Mouse (Mus musculus): Measurements from ENCODE around the gene Phtf2. TPM values are rescaled to one million over a fixed set of nuclear protein-coding genes. Genes with fewer than 3 reads are reported as not detected.
"Not testable (repeated sequence)": the region's sequence is repeated elsewhere in the genome, so short reads cannot be mapped to it uniquely, and the experiment has no call there.

Gene Phtf2
- polyA plus RNA-seq, 1 experiment from 2014 or later: 16.0 TPM

DNA sequence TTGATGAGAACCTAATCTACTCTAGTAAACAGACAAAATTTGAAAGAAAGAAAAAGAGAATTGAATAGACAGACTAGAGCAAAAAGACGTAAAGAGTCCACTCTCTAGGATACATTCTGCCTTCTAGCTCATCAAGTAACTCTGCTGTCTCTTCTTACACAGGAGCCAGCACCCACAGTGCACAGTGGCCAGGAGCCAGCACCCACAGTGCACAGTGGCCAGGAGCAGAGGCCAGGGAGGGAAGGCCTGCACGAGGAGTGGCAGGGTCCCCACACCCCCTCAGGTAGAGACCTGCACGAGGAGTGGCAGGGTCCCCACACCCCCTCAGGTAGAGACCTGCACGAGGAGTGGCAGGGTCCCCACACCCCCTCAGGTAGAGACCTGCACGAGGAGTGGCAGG is 95.5 kb downstream of the Phtf2 start:
- H3K27me3 ChIP-seq (ENCODE audit: insufficient read depth, poor library complexity, severe bottlenecking); H3K4me1 ChIP-seq (replicated peaks); H3K4me3 ChIP-seq; H3K27ac ChIP-seq; DNase-seq (ENCODE audit: low spot score); H3K9me3 ChIP-seq: not testable (repeated sequence)
- 97% methylated on average over 3 of the region's 5 CpGs for WGBS
- peaks cover 29% of the 10 kb centered on the region for H3K36me3 ChIP-seq

GRCm38 (mm10) chr5:20781116-20781515 is 100.8 kb downstream of the Phtf2 start:
- no peak for DNase-seq (ENCODE audit: low spot score)
- Histone ChIP-seq H3K4me3 (no peak overlapping the region), H3K27me3 (ENCODE audit: insufficient read depth, poor library complexity, severe bottlenecking) (no peaks in the 10 kb centered on the region), H3K27ac (no peak overlapping the region), H3K9me3 (no peaks in the 10 kb centered on the region), H3K4me1 (replicated peaks) (no peaks in the 10 kb centered on the region), H3K36me3 (peaks cover 17% of the 10 kb centered on the region)
- WGBS: 97% methylated on average over 1 of the region's 1 CpGs

- Histone ChIP-seq H3K27me3 (ENCODE audit: insufficient read depth, poor library complexity, severe bottlenecking) (no peaks in the 10 kb centered on the region), H3K27ac (no peak overlapping the region), H3K36me3 (peaks cover 17% of the 10 kb centered on the region), H3K9me3 (no peaks in the 10 kb centered on the region), H3K4me1 (replicated peaks) (no peaks in the 10 kb centered on the region), H3K4me3 (no peak overlapping the region)
- WGBS: 73% methylated on average over 2 of the region's 2 CpGs
- no peak for DNase-seq (ENCODE audit: low spot score)
Observed at GRCm38 (mm10) chr5:20779191-20779590, 102.7 kb downstream of the Phtf2 start.

DNA sequence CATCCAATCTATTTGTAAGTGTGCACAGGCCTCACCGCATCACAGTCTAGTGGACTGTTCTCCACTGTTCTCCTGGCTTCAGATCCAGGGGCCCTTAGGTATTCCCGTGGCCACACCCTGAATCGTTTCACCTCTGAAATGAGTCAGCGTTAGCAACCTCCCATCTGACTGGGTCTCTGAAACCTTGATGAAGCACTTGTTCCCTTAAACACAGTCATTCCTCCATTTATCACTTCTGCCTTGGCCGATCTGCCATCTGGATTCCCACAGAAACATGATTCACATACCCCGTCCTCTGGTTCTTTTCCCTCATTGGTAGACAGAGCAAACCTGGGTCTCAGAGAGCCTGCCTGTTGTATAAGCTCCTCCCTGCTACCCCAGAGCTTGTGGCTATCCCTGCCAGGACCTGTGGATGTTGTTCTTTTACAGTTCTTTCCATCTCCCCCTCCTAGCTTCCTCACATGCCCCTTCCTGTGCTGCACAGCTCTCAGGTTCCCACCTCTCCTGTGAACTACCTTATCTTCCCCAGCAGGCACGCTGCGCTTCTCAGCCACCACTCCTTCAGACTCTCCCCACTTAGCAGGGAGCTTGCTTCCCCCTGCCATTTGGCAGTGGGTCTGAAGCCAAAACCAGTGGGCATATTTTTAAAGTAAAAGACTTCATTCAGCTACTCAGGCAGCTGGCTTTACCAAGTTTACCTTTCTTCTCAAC is 103.5 kb downstream of the Phtf2 start:
- no peak overlapping the region for H3K27ac ChIP-seq
- WGBS: 81% methylated on average over 8 of the region's 8 CpGs
- no peak overlapping the region for H3K4me3 ChIP-seq
- no peaks in the 10 kb centered on the region for H3K9me3 ChIP-seq
- no peak for DNase-seq (ENCODE audit: low spot score)
- H3K4me1 ChIP-seq (replicated peaks): no peaks in the 10 kb centered on the region
- no peaks in the 10 kb centered on the region for H3K27me3 ChIP-seq (ENCODE audit: insufficient read depth, poor library complexity, severe bottlenecking)
- H3K36me3 ChIP-seq: peaks cover 17% of the 10 kb centered on the region

- no peaks in the 10 kb centered on the region for H3K9me3 ChIP-seq
- H3K36me3 ChIP-seq: peaks cover 30% of the 10 kb centered on the region
- 70% methylated on average over 3 of the region's 3 CpGs for WGBS
- H3K4me3 ChIP-seq: no peak overlapping the region
- no peaks in the 10 kb centered on the region for H3K27me3 ChIP-seq (ENCODE audit: insufficient read depth, poor library complexity, severe bottlenecking)
- H3K27ac ChIP-seq: no peak overlapping the region
- H3K4me1 ChIP-seq (replicated peaks): no peaks in the 10 kb centered on the region
- DNase-seq (ENCODE audit: low spot score): no peak
Observed at GRCm38 (mm10) chr5:20773341-20773740, 108.6 kb downstream of the Phtf2 start.

- WGBS: 92% methylated on average over 7 of the region's 7 CpGs
- no peak for DNase-seq (ENCODE audit: low spot score)
- Histone ChIP-seq H3K27me3 (ENCODE audit: insufficient read depth, poor library complexity, severe bottlenecking) (no peaks in the 10 kb centered on the region), H3K9me3 (no peaks in the 10 kb centered on the region), H3K4me3 (no peak overlapping the region), H3K27ac (no peak overlapping the region), H3K36me3 (peaks cover 57% of the 10 kb centered on the region), H3K4me1 (replicated peaks) (no peaks in the 10 kb centered on the region)
Observed at GRCm38 (mm10) chr5:20765365-20765920, 116.5 kb downstream of the Phtf2 start.

- WGBS: 95% methylated on average over 3 of the region's 3 CpGs
- DNase-seq (ENCODE audit: low spot score); H3K27me3 ChIP-seq (ENCODE audit: insufficient read depth, poor library complexity, severe bottlenecking); H3K4me1 ChIP-seq (replicated peaks); H3K9me3 ChIP-seq; H3K4me3 ChIP-seq; H3K27ac ChIP-seq: not testable (repeated sequence)
- H3K36me3 ChIP-seq: peaks cover 57% of the 10 kb centered on the region
Observed at GRCm38 (mm10) chr5:20762441-20762840, 119.5 kb downstream of the Phtf2 start.

DNA sequence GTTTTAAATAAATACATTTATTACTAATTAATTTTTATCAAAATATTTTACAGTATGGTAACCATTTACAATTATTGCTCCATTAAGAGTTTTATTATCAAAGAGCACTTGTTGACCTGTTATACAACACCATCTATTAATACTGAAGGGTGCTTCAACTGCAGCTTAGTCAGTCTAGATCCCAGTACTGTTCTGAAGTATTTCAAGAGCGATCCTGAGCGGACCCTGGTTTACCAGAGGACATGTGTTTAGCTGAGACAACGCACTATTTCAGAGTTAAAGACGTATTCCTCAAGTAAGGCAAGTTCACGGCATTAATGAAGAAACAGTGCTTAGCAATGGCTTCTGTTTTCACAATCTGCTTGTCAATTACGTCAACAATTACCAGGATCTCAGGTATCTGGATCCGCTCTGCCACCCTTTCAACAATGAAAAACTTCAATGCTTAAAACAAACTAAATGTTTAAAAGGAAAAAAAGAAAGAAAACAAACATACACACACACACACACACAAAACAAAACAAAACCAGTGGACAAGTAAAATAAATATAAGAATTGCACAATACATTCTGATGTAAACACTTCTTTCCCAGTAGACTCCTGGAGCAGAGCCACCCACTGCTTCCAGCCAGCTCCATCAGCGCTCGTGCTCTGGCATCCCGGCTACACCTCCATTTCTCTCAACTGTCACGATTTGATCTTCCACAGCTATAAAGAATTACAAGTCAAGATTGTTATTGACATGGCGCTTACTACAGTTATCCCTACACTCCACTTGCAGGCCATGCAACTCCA is 121.4 kb downstream of the Phtf2 start:
- H3K27ac ChIP-seq: no peak overlapping the region
- H3K9me3 ChIP-seq: no peaks in the 10 kb centered on the region
- DNase-seq (ENCODE audit: low spot score): no peak
- no peaks in the 10 kb centered on the region for H3K4me1 ChIP-seq (replicated peaks)
- H3K36me3 ChIP-seq: peaks cover 44% of the 10 kb centered on the region
- WGBS: 94% methylated on average over 12 of the region's 12 CpGs
- no peak overlapping the region for H3K4me3 ChIP-seq
- H3K27me3 ChIP-seq (ENCODE audit: insufficient read depth, poor library complexity, severe bottlenecking): no peaks in the 10 kb centered on the region

DNA sequence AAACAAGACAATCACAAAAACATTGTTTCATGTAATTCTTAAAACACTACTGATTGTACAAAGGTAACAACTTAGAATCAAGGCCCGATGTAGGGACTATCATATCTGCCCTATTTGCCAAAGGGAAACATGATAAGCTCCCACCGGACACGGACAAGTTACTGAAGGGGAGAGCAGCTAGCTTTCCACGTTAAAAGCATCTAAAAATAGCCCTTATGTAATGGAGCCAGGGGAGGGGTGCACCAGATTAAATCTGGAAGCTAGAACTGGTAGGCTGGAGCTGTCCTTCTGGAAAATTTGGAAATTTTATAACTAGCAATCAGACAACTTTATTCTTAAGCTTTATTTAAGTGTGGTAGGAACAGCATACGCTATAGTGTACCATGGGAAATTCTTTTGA is 122.2 kb downstream of the Phtf2 start:
- Histone ChIP-seq H3K9me3 (no peaks in the 10 kb centered on the region), H3K4me1 (replicated peaks) (no peaks in the 10 kb centered on the region), H3K27me3 (ENCODE audit: insufficient read depth, poor library complexity, severe bottlenecking) (no peaks in the 10 kb centered on the region), H3K27ac (no peak overlapping the region), H3K4me3 (no peak overlapping the region), H3K36me3 (peaks cover 38% of the 10 kb centered on the region)
- no peak for DNase-seq (ENCODE audit: low spot score)
- 90% methylated on average over 5 of the region's 5 CpGs for WGBS

GRCm38 (mm10) chr5:20753963-20754362 is 128.0 kb downstream of the Phtf2 start:
- no peak for DNase-seq (ENCODE audit: low spot score)
- Histone ChIP-seq H3K9me3 (no peaks in the 10 kb centered on the region), H3K27ac (no peak overlapping the region), H3K4me1 (replicated peaks) (peaks cover 16% of the 10 kb centered on the region; the same call in 1 of the 2 replicates), H3K4me3 (no peak overlapping the region), H3K36me3 (peaks cover 6% of the 10 kb centered on the region), H3K27me3 (ENCODE audit: insufficient read depth, poor library complexity, severe bottlenecking) (no peaks in the 10 kb centered on the region)
- 84% methylated on average over 5 of the region's 5 CpGs for WGBS

- Histone ChIP-seq H3K27ac (no peak overlapping the region), H3K4me1 (replicated peaks) (peaks cover 16% of the 10 kb centered on the region; the same call in 1 of the 2 replicates), H3K36me3 (no peaks in the 10 kb centered on the region; the same call in 1 of the 2 replicates), H3K27me3 (ENCODE audit: insufficient read depth, poor library complexity, severe bottlenecking) (no peaks in the 10 kb centered on the region), H3K4me3 (no peak overlapping the region), H3K9me3 (no peaks in the 10 kb centered on the region)
- no peak for DNase-seq (ENCODE audit: low spot score)
- WGBS: 42% methylated on average over 2 of the region's 2 CpGs
Observed at GRCm38 (mm10) chr5:20753096-20753495, 128.8 kb downstream of the Phtf2 start.

DNA sequence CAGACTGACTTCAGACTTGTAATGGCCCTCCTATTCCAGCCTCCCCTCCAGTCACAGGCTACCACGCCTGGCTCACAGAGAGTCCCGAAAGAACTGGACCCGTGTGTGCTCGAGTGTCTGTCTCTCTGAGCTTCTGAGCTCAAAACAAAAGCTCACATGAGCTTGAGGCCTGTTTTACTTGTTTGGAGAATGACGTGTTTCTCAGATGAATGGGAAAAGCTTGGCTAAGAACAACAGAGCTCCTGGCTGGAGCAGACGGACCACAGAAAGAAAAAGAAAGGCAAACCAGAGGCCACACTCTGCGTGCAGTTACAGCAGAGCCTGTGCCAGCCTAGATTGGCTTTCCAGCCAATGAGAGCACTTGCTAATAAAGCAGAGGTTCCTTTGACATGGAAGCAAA is 130.2 kb downstream of the Phtf2 start:
- no peaks in the 10 kb centered on the region for H3K27me3 ChIP-seq (ENCODE audit: insufficient read depth, poor library complexity, severe bottlenecking)
- no peak overlapping the region for H3K4me3 ChIP-seq
- no peaks in the 10 kb centered on the region for H3K9me3 ChIP-seq
- DNase-seq (ENCODE audit: low spot score): no peak
- peaks cover 16% of the 10 kb centered on the region; the same call in 1 of the 2 replicates for H3K4me1 ChIP-seq (replicated peaks)
- 54% methylated on average over 7 of the region's 7 CpGs for WGBS
- H3K36me3 ChIP-seq: no peaks in the 10 kb centered on the region
- 0 out of 2 replicates have a peak overlapping the region, but pooled peaks have one; percentile 16 for H3K27ac ChIP-seq

DNA sequence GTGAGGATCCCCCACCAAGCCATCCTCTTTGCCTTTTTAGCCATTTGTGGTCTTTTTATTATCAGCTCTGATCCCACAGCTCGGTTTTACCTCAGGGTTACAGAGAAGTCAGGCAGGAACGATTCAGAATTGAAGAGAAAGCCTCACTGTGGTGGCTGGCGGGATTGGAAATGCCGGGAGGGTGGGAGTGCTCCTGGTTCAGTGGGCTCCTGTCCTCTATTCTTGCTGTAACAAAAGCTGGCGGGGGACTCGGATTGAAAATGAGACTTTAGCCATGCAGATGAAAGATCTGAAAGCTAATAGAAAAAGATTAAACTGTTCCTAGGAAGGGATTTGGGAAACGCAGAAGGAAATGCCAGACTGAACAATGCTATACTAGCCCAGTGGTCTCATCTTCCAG is 130.9 kb downstream of the Phtf2 start:
- Histone ChIP-seq H3K4me1 (replicated peaks) (peaks cover 16% of the 10 kb centered on the region; the same call in 1 of the 2 replicates), H3K27me3 (ENCODE audit: insufficient read depth, poor library complexity, severe bottlenecking) (no peaks in the 10 kb centered on the region), H3K36me3 (no peaks in the 10 kb centered on the region), H3K4me3 (no peak overlapping the region), H3K9me3 (no peaks in the 10 kb centered on the region), H3K27ac (0 out of 2 replicates have a peak overlapping the region, but pooled peaks have one; percentile 16)
- WGBS: 60% methylated on average over 7 of the region's 7 CpGs
- DNase-seq (ENCODE audit: low spot score): no peak

Measured in hindbrain, embryonic 10.5 days (tissue).